Mouse (Mus musculus) adrenal gland, adult 8-10 months (tissue): ENCODE results near the gene Reck. TPM values are rescaled to one million over a fixed set of nuclear protein-coding genes. Genes with fewer than 3 reads are reported as not detected.

Source experiments
- DNase-seq: peaks from one replicate; pipeline ENCODE4 v3.0.0; 2022
- total RNA-seq, 4 experiments: library from RNA; stranded (reverse); gene quantifications; 2 replicates each; pipeline ENCODE4 v1.2.4; 2022

Reck gene
- total RNA-seq, 4 experiments from 2014 or later, result 21.6 to 45.0 (median 32.0) TPM

- no peak for DNase-seq
Measured at GRCm38 (mm10) chr4:43970393-43971330, 95.3 kb downstream of the Reck start.

GRCm38 (mm10) chr4:43971541-43972136, 96.3 kb downstream of the Reck start:
- DNase-seq, result no peak

GRCm38 (mm10) chr4:43972137-43972591, 96.8 kb downstream of the Reck start:
- no peak for DNase-seq

GRCm38 (mm10) chr4:43973526-43973981, 98.2 kb downstream of the Reck start:
- peak; percentile 58 for DNase-seq

GRCm38 (mm10) chr4:43974914-43975616, 99.7 kb downstream of the Reck start:
- DNase-seq, result no peak

GRCm38 (mm10) chr4:43976223-43976740, 101.0 kb downstream of the Reck start:
- DNase-seq, result no peak

GRCm38 (mm10) chr4:43978521-43979443, 103.5 kb downstream of the Reck start:
- DNase-seq, result peak; percentile 71

GRCm38 (mm10) chr4:43979746-43980145, 104.4 kb downstream of the Reck start:
- peak; percentile 44 for DNase-seq

- DNase-seq, result no peak
Measured at GRCm38 (mm10) chr4:43980236-43980635, 104.9 kb downstream of the Reck start.

- no peak for DNase-seq
Measured at GRCm38 (mm10) chr4:43980846-43981245, 105.5 kb downstream of the Reck start.

- DNase-seq, result no peak
Measured at GRCm38 (mm10) chr4:43981251-43981650, 105.9 kb downstream of the Reck start.

GRCm38 (mm10) chr4:43982053-43982732, 106.9 kb downstream of the Reck start:
- peak; percentile 83 for DNase-seq

- no peak for DNase-seq
Measured at GRCm38 (mm10) chr4:43983181-43983580, 107.9 kb downstream of the Reck start, which contains the start of gene Ccin. Ccin (plus strand) TSS chr4:43983483.

- DNase-seq, result no peak
Measured at GRCm38 (mm10) chr4:43983756-43984155, 108.4 kb downstream of the Reck start.

- DNase-seq, result no peak
Measured at GRCm38 (mm10) chr4:43984326-43984725, 109.0 kb downstream of the Reck start.

- no peak for DNase-seq
Measured at GRCm38 (mm10) chr4:43988976-43989375, 113.6 kb downstream of the Reck start.

- DNase-seq, result no peak
Measured at GRCm38 (mm10) chr4:43993072-43993471, 117.7 kb downstream of the Reck start.

- DNase-seq, result no peak
Measured at GRCm38 (mm10) chr4:43994342-43994741, 119.0 kb downstream of the Reck start.
